Mouse (Mus musculus): Measurements from ENCODE around the gene Olfr370. TPM values are rescaled to one million over a fixed set of nuclear protein-coding genes. Genes with fewer than 3 reads are reported as not detected.

The Olfr370 gene
- polyA plus RNA-seq, 2 experiments, result not detected

DNA sequence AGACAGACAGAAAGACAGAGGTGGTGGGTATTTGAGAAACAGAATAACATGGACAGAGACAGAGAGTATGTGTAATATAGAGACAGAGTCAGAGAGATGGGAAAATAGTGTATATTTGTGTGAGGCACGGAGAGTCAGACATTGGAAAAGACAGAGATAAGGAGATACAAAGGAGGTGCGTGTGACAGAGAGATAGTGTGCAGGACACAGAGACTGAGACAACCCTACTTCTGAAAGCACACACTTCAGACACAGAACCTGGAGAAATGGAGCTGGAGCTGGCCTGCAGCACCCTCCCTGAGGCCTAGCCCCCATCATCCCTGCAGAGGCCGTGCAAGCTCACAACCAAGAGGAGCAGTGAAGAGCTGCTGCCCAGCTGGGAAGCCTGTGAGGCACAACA is 27.1 kb downstream of the Olfr370 start:
- no peak overlapping the region for H3K9ac ChIP-seq (ENCODE audit: low read depth, low read length, severe bottlenecking)
- WGBS, result 74% methylated on average over 3 of the region's 3 CpGs
- peaks cover 4% of the 10 kb centered on the region for H3K4me1 ChIP-seq (ENCODE audit: control insufficient read depth, insufficient read depth, low read length)
- H3K4me2 ChIP-seq (replicated peaks; ENCODE audit: low read depth, low read length, severe bottlenecking), result no peak overlapping the region
- no peaks in the 10 kb centered on the region for H3K9me3 ChIP-seq (ENCODE audit: control insufficient read depth, low read length)
- no peak for TF ChIP-seq POLR2A (IDR thresholded peaks at IDR 0.05; ENCODE audit: borderline replicate concordance, extremely low read depth, insufficient read depth, insufficient read length)
- DNase-seq (ENCODE audit: low spot score) (no peak), ATAC-seq (ENCODE audit: low FRiP score, low read depth) (no peak)
- no peak overlapping the region for H3K4me3 ChIP-seq (replicated peaks; ENCODE audit: low read length)
- H3K36me3 ChIP-seq (ENCODE audit: control insufficient read depth, insufficient read depth, low read length), result no peaks in the 10 kb centered on the region
- no peaks in the 10 kb centered on the region for H3K27me3 ChIP-seq (ENCODE audit: control insufficient read depth, insufficient read depth, low read length)
- H3K27ac ChIP-seq (replicated peaks; ENCODE audit: low read depth, low read length), result no peak overlapping the region

DNA sequence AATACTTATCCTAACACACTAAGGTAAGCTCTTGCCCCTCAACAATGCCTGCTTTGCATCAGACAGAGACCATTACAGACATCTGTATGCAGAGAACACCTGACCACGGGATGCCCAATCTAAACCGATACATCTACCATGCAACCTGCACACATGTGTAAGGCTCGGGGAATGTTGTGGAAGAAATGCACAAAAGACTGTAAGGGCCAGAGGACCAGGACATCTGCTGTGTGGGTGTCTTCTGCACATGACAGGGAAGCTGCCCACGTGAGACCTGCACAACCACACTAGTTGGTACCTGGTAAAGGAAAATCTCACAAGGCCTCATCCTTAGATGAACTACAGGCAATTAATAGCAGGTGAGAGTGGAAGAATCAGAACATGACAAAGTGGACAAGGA is 27.7 kb downstream of the Olfr370 start:
- no peak overlapping the region for H3K9ac ChIP-seq (ENCODE audit: low read depth, low read length, severe bottlenecking)
- no peak overlapping the region for H3K27ac ChIP-seq (replicated peaks; ENCODE audit: low read depth, low read length)
- DNase-seq (ENCODE audit: low spot score) (no peak), ATAC-seq (ENCODE audit: low FRiP score, low read depth) (no peak)
- H3K36me3 ChIP-seq (ENCODE audit: control insufficient read depth, insufficient read depth, low read length), result no peaks in the 10 kb centered on the region
- H3K4me1 ChIP-seq (ENCODE audit: control insufficient read depth, insufficient read depth, low read length), result peaks cover 9% of the 10 kb centered on the region
- no peak for TF ChIP-seq POLR2A (IDR thresholded peaks at IDR 0.05; ENCODE audit: borderline replicate concordance, extremely low read depth, insufficient read depth, insufficient read length)
- 69% methylated on average over 4 of the region's 4 CpGs for WGBS
- H3K9me3 ChIP-seq (ENCODE audit: control insufficient read depth, low read length), result no peaks in the 10 kb centered on the region
- H3K4me2 ChIP-seq (replicated peaks; ENCODE audit: low read depth, low read length, severe bottlenecking), result no peak overlapping the region
- H3K4me3 ChIP-seq (replicated peaks; ENCODE audit: low read length), result no peak overlapping the region
- H3K27me3 ChIP-seq (ENCODE audit: control insufficient read depth, insufficient read depth, low read length), result no peaks in the 10 kb centered on the region

DNA sequence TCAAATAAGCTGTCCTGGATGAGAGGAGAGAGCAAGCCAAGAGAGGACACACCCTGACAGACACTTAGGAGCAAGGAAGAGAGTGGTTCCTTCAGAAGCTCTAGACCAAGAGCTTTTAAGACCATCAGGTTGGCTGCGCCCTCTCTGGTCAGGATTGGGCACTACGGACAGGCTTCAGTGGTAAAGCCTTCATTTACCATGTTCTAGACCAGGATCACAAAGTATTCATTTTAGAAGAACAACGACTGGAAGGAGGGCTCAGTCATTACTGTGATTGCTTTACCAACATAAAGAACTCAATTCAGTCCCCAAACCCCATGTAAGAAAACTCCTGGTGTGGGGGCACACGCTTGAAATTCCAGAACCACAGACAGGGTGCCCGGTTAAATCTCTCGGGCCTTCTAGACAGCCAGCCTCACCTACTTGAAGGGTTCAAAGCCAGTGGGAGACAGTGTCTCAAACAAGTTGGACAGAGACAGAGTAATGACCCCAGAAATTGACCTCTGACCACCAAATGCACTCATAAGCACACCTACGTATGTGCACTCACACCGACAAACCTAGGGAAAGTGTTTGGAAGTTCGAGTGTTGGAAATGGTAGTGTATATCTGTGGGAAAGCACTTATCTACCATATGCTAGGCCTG is 30.3 kb downstream of the Olfr370 start:
- TF ChIP-seq POLR2A (IDR thresholded peaks at IDR 0.05; ENCODE audit: borderline replicate concordance, extremely low read depth, insufficient read depth, insufficient read length), result no peak
- no peak; the same call in 1 of the 2 replicates for ATAC-seq (ENCODE audit: low FRiP score, low read depth)
- no peak for DNase-seq (ENCODE audit: low spot score)
- H3K36me3 ChIP-seq (ENCODE audit: control insufficient read depth, insufficient read depth, low read length), result peaks cover 15% of the 10 kb centered on the region
- peak overlapping the region; percentile 71; the same call in 1 of the 2 replicates for H3K4me3 ChIP-seq (replicated peaks; ENCODE audit: low read length)
- no peaks in the 10 kb centered on the region for H3K27me3 ChIP-seq (ENCODE audit: control insufficient read depth, insufficient read depth, low read length)
- 73% methylated on average over 9 of the region's 9 CpGs for WGBS
- no peak overlapping the region for H3K27ac ChIP-seq (replicated peaks; ENCODE audit: low read depth, low read length)
- peak overlapping the region; percentile 86; the same call in 1 of the 2 replicates for H3K4me2 ChIP-seq (replicated peaks; ENCODE audit: low read depth, low read length, severe bottlenecking)
- H3K4me1 ChIP-seq (ENCODE audit: control insufficient read depth, insufficient read depth, low read length), result peaks cover 9% of the 10 kb centered on the region
- H3K9me3 ChIP-seq (ENCODE audit: control insufficient read depth, low read length), result no peaks in the 10 kb centered on the region
- H3K9ac ChIP-seq (ENCODE audit: low read depth, low read length, severe bottlenecking), result no peak overlapping the region

DNA sequence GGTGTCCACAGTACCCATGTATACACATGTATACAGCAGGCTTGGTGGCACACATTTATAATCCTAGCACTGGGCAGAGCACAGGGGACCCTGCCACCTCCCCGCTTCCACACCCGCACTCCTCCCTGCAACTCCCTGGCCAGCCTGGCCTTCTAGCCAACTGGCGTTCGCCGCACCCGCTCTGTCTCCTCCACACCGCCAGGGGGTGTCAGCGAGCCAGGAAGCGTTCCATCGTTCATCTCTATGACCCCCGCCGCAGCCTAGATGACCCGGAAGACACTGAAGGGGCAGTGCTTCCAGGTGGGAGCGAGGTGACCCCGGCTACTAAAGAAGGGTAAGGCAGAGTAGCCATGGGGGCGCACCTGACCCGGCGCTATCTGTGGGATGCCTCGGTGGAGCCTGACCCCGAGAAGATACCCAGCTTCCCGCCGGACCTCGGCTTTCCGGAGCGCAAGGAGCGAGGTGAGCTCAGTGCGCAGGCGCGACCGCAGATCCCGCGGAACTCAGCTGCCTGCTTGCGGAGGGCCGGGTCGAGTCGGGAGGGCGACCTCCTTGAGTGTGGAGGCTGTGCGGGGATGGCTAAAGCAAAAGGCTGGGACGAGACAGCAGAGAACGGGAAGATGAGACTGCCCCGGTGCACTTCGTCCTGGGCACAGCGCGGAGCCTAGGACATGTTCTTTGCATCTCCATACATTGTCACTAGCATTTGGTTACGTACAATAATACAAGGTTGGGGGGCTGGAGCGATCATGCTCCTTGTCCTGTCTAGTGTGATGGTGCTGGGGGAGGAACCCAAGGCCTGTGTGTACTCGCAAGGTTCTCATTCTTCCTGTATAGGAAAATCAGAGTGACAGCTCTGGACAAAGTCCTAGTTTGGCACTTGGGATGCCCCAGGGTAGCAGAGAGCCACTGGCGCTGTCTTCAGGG is 31.2 kb downstream of the Olfr370 start, which contains the start of gene Ndufb7:
Gene Ndufb7, plus strand, starts transcription at position 203 of the 927 bp plus-strand sequence.
- Histone ChIP-seq H3K27ac (replicated peaks; ENCODE audit: low read depth, low read length) (0 out of 2 replicates have a peak within 1 kb of the TSS, but pooled peaks have one; percentile 9), H3K4me3 (replicated peaks; ENCODE audit: low read length) (peak within 1 kb of the TSS; percentile 71), H3K9ac (ENCODE audit: low read depth, low read length, severe bottlenecking) (peak within 1 kb of the TSS; percentile 75), H3K27me3 (ENCODE audit: control insufficient read depth, insufficient read depth, low read length) (no peaks in the 10 kb centered on the region), H3K36me3 (ENCODE audit: control insufficient read depth, insufficient read depth, low read length) (peaks cover 24% of the 10 kb centered on the region), H3K4me1 (ENCODE audit: control insufficient read depth, insufficient read depth, low read length) (peaks cover 9% of the 10 kb centered on the region), H3K4me2 (replicated peaks; ENCODE audit: low read depth, low read length, severe bottlenecking) (peak within 1 kb of the TSS; percentile 86), H3K9me3 (ENCODE audit: control insufficient read depth, low read length) (no peaks in the 10 kb centered on the region)
- ATAC-seq (ENCODE audit: low FRiP score, low read depth), result peak; percentile 90
- TF ChIP-seq POLR2A (IDR thresholded peaks at IDR 0.05; ENCODE audit: borderline replicate concordance, extremely low read depth, insufficient read depth, insufficient read length), result peak; percentile 68; the same call in 1 of the 2 replicates
- under 1% methylated on average over 47 of the region's 48 CpGs for WGBS
- DNase-seq (ENCODE audit: low spot score), result peak; percentile 89

DNA sequence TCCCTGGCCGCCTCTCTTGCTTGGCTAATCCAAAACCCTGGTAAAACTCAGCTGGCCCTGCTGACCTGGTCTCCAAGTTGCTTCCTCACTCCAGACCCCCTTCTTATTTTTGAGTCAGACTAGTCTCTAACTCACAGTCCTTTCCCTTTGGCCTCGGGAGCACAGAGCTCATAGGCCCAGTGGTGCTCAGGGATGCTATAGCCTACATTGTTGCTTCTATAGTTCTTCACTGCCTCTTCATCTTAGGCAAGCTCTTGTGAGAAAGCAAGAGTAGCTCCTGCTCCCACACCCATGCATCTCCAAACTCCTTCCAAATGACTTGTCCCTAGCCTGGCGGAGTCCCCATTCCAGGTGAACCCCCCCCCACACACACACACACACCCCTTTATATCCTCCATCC is 32.1 kb downstream of the Olfr370 start:
- peak overlapping the region; percentile 71 for H3K4me3 ChIP-seq (replicated peaks; ENCODE audit: low read length)
- H3K9me3 ChIP-seq (ENCODE audit: control insufficient read depth, low read length), result no peaks in the 10 kb centered on the region
- no peak for TF ChIP-seq POLR2A (IDR thresholded peaks at IDR 0.05; ENCODE audit: borderline replicate concordance, extremely low read depth, insufficient read depth, insufficient read length)
- no peaks in the 10 kb centered on the region for H3K27me3 ChIP-seq (ENCODE audit: control insufficient read depth, insufficient read depth, low read length)
- peaks cover 33% of the 10 kb centered on the region for H3K36me3 ChIP-seq (ENCODE audit: control insufficient read depth, insufficient read depth, low read length)
- no peak overlapping the region for H3K27ac ChIP-seq (replicated peaks; ENCODE audit: low read depth, low read length)
- peak overlapping the region; percentile 75 for H3K9ac ChIP-seq (ENCODE audit: low read depth, low read length, severe bottlenecking)
- WGBS, result 61% methylated on average over 3 of the region's 3 CpGs
- DNase-seq (ENCODE audit: low spot score) (no peak), ATAC-seq (ENCODE audit: low FRiP score, low read depth) (no peak)
- H3K4me2 ChIP-seq (replicated peaks; ENCODE audit: low read depth, low read length, severe bottlenecking), result peak overlapping the region; percentile 86
- peaks cover 9% of the 10 kb centered on the region for H3K4me1 ChIP-seq (ENCODE audit: control insufficient read depth, insufficient read depth, low read length)
